Mouse (Mus musculus): ENCODE data around the gene Reck. TPM values are rescaled to one million over a fixed set of nuclear protein-coding genes. Genes with fewer than 3 reads are reported as not detected.

Gene Reck
- polyA plus RNA-seq (2015; fragmentation: Nextera tagmentation; extraction: Ambion mirVana) = 4.9 and 5.4 TPM in 2 replicates

DNA sequence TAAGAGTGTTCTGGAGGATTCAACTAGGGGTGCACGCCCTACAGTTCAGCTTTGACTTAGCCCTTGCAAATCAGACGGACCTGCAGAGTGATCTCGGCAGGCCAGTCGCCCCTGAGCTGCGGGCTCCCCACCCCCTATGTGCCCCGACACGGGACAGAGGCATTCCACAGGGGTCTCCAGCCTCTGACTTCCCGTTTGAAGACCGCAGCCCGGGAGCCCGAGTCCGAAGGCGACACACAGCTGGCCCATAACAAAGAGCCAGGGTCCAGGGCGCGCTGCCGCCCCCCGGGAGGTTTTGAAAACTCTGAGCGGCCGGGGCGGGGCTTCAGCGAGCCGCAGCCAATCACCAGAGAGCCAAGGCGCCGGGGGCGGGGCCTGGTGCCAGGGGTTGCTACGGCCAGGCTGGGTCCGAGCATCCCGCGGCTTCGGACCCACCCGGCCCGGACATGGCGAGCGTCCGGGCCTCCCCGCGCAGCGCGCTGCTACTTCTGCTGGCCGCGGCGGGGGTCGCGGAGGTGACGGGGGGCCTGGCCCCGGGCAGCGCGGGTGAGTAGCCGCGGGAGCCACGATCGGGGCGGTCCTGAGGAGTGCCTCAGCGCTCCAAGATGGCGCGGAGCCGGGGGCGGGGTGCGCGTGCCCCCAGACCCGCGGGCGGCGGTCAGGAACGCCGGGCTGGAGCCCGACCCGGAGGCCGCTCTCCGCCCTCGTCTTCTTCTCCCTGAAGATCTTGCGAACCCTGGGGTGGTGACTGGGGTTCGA is at the start of gene Reck:
Reck (plus strand) TSS at position 371 of the 759 bp plus-strand sequence.
- H3K9ac ChIP-seq (ENCODE audit: low read depth, low read length) = peak within 1 kb of the TSS; percentile 89
- peak within 1 kb of the TSS; percentile 95 for H3K4me2 ChIP-seq (ENCODE audit: low read length)
- H3K4me3 ChIP-seq (ENCODE audit: low read length) = peak within 1 kb of the TSS; percentile 88
- no peaks in the 10 kb centered on the region for H3K36me3 ChIP-seq (ENCODE audit: control insufficient read depth, insufficient read depth, low read length)
- H3K4me1 ChIP-seq (ENCODE audit: control insufficient read depth, insufficient read depth, low read depth, low read length) = peaks cover 10% of the 10 kb centered on the region
- WGBS = under 1% methylated on average over 35 of the region's 73 CpGs
- peak; percentile 96 for ATAC-seq
- H3K27me3 ChIP-seq (replicated peaks; ENCODE audit: control insufficient read depth, insufficient read depth, low read length) = no peaks in the 10 kb centered on the region
- H3K9me3 ChIP-seq (ENCODE audit: control insufficient read depth, low read length) = no peaks in the 10 kb centered on the region
- H3K27ac ChIP-seq (ENCODE audit: low read depth, low read length) = peak within 1 kb of the TSS; percentile 65; the same call in 1 of the 2 replicates

- Histone ChIP-seq H3K4me2 (ENCODE audit: low read length) (no peak overlapping the region), H3K27ac (ENCODE audit: low read depth, low read length) (no peak overlapping the region), H3K36me3 (ENCODE audit: control insufficient read depth, insufficient read depth, low read length) (no peaks in the 10 kb centered on the region), H3K4me3 (ENCODE audit: low read length) (no peak overlapping the region), H3K4me1 (ENCODE audit: control insufficient read depth, insufficient read depth, low read depth, low read length) (no peaks in the 10 kb centered on the region), H3K27me3 (replicated peaks; ENCODE audit: control insufficient read depth, insufficient read depth, low read length) (no peaks in the 10 kb centered on the region), H3K9me3 (ENCODE audit: control insufficient read depth, low read length) (no peaks in the 10 kb centered on the region), H3K9ac (ENCODE audit: low read depth, low read length) (no peak overlapping the region)
- no peak for ATAC-seq
- 96% methylated on average over 4 of the region's 4 CpGs for WGBS
Observed at GRCm38 (mm10) chr4:43828806-43829205, 46.5 kb upstream of the Reck start.

- Histone ChIP-seq H3K27me3 (replicated peaks; ENCODE audit: control insufficient read depth, insufficient read depth, low read length) (no peaks in the 10 kb centered on the region), H3K27ac (ENCODE audit: low read depth, low read length) (no peak overlapping the region), H3K4me2 (ENCODE audit: low read length) (no peak overlapping the region), H3K4me3 (ENCODE audit: low read length) (no peak overlapping the region), H3K36me3 (ENCODE audit: control insufficient read depth, insufficient read depth, low read length) (no peaks in the 10 kb centered on the region), H3K9ac (ENCODE audit: low read depth, low read length) (no peak overlapping the region), H3K9me3 (ENCODE audit: control insufficient read depth, low read length) (no peaks in the 10 kb centered on the region), H3K4me1 (ENCODE audit: control insufficient read depth, insufficient read depth, low read depth, low read length) (no peaks in the 10 kb centered on the region)
- ATAC-seq = no peak
- 73% methylated on average over 5 of the region's 5 CpGs for WGBS
Observed at GRCm38 (mm10) chr4:43832031-43832430, 43.3 kb upstream of the Reck start.

- no peak for ATAC-seq
- H3K36me3 ChIP-seq (ENCODE audit: control insufficient read depth, insufficient read depth, low read length) = no peaks in the 10 kb centered on the region
- WGBS = 67% methylated on average over 5 of the region's 5 CpGs
- H3K4me1 ChIP-seq (ENCODE audit: control insufficient read depth, insufficient read depth, low read depth, low read length) = no peaks in the 10 kb centered on the region
- H3K9ac ChIP-seq (ENCODE audit: low read depth, low read length) = no peak overlapping the region
- no peak overlapping the region for H3K4me3 ChIP-seq (ENCODE audit: low read length)
- H3K9me3 ChIP-seq (ENCODE audit: control insufficient read depth, low read length) = no peaks in the 10 kb centered on the region
- H3K4me2 ChIP-seq (ENCODE audit: low read length) = no peak overlapping the region
- no peaks in the 10 kb centered on the region for H3K27me3 ChIP-seq (replicated peaks; ENCODE audit: control insufficient read depth, insufficient read depth, low read length)
- H3K27ac ChIP-seq (ENCODE audit: low read depth, low read length) = no peak overlapping the region
Observed at GRCm38 (mm10) chr4:43833752-43834151, 41.6 kb upstream of the Reck start.

- no peak for ATAC-seq
- no peak overlapping the region for H3K9ac ChIP-seq (ENCODE audit: low read depth, low read length)
- no peaks in the 10 kb centered on the region for H3K4me1 ChIP-seq (ENCODE audit: control insufficient read depth, insufficient read depth, low read depth, low read length)
- H3K27me3 ChIP-seq (replicated peaks; ENCODE audit: control insufficient read depth, insufficient read depth, low read length) = no peaks in the 10 kb centered on the region
- no peak overlapping the region for H3K27ac ChIP-seq (ENCODE audit: low read depth, low read length)
- no peaks in the 10 kb centered on the region for H3K9me3 ChIP-seq (ENCODE audit: control insufficient read depth, low read length)
- H3K36me3 ChIP-seq (ENCODE audit: control insufficient read depth, insufficient read depth, low read length) = no peaks in the 10 kb centered on the region
- no peak overlapping the region for H3K4me3 ChIP-seq (ENCODE audit: low read length)
- H3K4me2 ChIP-seq (ENCODE audit: low read length) = no peak overlapping the region
- WGBS = 73% methylated on average over 4 of the region's 4 CpGs
Observed at GRCm38 (mm10) chr4:43834749-43835148, 40.6 kb upstream of the Reck start.

DNA sequence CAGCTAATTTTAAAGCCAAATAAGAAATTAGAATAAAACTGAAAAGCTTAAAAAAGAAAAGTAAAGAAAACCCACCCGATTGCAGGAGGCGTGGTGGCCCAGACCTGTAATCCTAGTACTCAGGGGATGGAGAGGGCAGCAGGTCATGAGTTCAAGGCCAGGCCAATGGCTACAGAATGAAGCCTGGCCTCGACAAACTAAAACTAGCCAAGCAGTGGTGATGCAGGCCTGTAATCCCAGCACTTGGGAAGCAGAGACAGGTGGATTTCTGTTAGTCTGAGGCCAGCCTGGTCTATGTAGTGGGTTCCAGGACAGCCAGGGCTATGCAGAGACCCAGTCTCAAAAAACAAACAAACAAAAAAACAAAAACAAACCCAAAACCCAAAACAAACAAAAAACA is 37.0 kb upstream of the Reck start:
- Histone ChIP-seq H3K4me2 (ENCODE audit: low read length) (no peak overlapping the region), H3K9me3 (ENCODE audit: control insufficient read depth, low read length) (0 out of 2 replicates have a peak, but pooled peaks cover 4% of the 10 kb centered on the region), H3K4me1 (ENCODE audit: control insufficient read depth, insufficient read depth, low read depth, low read length) (no peaks in the 10 kb centered on the region), H3K4me3 (ENCODE audit: low read length) (no peak overlapping the region), H3K27ac (ENCODE audit: low read depth, low read length) (no peak overlapping the region), H3K27me3 (replicated peaks; ENCODE audit: control insufficient read depth, insufficient read depth, low read length) (no peaks in the 10 kb centered on the region), H3K36me3 (ENCODE audit: control insufficient read depth, insufficient read depth, low read length) (no peaks in the 10 kb centered on the region), H3K9ac (ENCODE audit: low read depth, low read length) (no peak overlapping the region)
- no peak for ATAC-seq
- WGBS = 77% methylated on average over 3 of the region's 3 CpGs

GRCm38 (mm10) chr4:43840101-43840500 is 35.2 kb upstream of the Reck start, which contains the start of gene Olfr157:
Olfr157 (minus strand) TSS chr4:43840201.
- H3K9me3 ChIP-seq (ENCODE audit: control insufficient read depth, low read length) = 0 out of 2 replicates have a peak, but pooled peaks cover 4% of the 10 kb centered on the region
- 55% methylated on average over 1 of the region's 1 CpGs for WGBS
- no peaks in the 10 kb centered on the region for H3K4me1 ChIP-seq (ENCODE audit: control insufficient read depth, insufficient read depth, low read depth, low read length)
- no peaks in the 10 kb centered on the region for H3K36me3 ChIP-seq (ENCODE audit: control insufficient read depth, insufficient read depth, low read length)
- ATAC-seq = no peak
- no peak within 1 kb of the TSS for H3K27ac ChIP-seq (ENCODE audit: low read depth, low read length)
- H3K4me3 ChIP-seq (ENCODE audit: low read length) = no peak within 1 kb of the TSS
- H3K27me3 ChIP-seq (replicated peaks; ENCODE audit: control insufficient read depth, insufficient read depth, low read length) = no peaks in the 10 kb centered on the region
- H3K9ac ChIP-seq (ENCODE audit: low read depth, low read length) = no peak within 1 kb of the TSS
- H3K4me2 ChIP-seq (ENCODE audit: low read length) = no peak within 1 kb of the TSS

- no peaks in the 10 kb centered on the region for H3K36me3 ChIP-seq (ENCODE audit: control insufficient read depth, insufficient read depth, low read length)
- 87% methylated on average over 6 of the region's 6 CpGs for WGBS
- no peak for ATAC-seq
- no peaks in the 10 kb centered on the region for H3K4me1 ChIP-seq (ENCODE audit: control insufficient read depth, insufficient read depth, low read depth, low read length)
- no peak within 1 kb of the TSS for H3K4me2 ChIP-seq (ENCODE audit: low read length)
- H3K4me3 ChIP-seq (ENCODE audit: low read length) = no peak within 1 kb of the TSS
- H3K27ac ChIP-seq (ENCODE audit: low read depth, low read length) = no peak within 1 kb of the TSS
- no peak within 1 kb of the TSS for H3K9ac ChIP-seq (ENCODE audit: low read depth, low read length)
- no peaks in the 10 kb centered on the region for H3K27me3 ChIP-seq (replicated peaks; ENCODE audit: control insufficient read depth, insufficient read depth, low read length)
- no peaks in the 10 kb centered on the region for H3K9me3 ChIP-seq (ENCODE audit: control insufficient read depth, low read length)
Observed at GRCm38 (mm10) chr4:43851265-43851664, 24.1 kb upstream of the Reck start, which contains the start of gene Olfr155. Olfr155 (plus strand) TSS chr4:43851565.

DNA sequence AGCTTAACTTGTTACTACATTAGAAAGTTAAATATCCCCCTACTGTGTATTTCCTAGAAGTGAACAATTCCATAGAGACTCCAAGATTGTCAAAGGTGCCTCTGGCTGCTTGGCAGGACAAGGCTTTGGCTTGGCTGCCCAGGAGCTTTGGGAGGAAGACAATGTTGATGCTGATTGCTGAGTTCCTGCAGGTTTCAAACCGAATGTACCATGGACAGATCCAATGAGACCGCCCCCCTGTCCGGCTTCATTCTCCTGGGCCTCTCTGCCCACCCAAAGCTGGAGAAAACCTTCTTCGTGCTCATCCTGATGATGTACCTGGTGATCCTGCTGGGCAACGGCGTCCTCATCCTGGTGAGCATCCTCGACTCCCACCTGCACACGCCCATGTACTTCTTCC is 21.2 kb upstream of the Reck start:
- H3K36me3 ChIP-seq (ENCODE audit: control insufficient read depth, insufficient read depth, low read length) = no peaks in the 10 kb centered on the region
- H3K4me3 ChIP-seq (ENCODE audit: low read length) = no peak overlapping the region
- no peaks in the 10 kb centered on the region for H3K4me1 ChIP-seq (ENCODE audit: control insufficient read depth, insufficient read depth, low read depth, low read length)
- no peaks in the 10 kb centered on the region for H3K9me3 ChIP-seq (ENCODE audit: control insufficient read depth, low read length)
- no peak for ATAC-seq
- no peak overlapping the region for H3K4me2 ChIP-seq (ENCODE audit: low read length)
- WGBS = 73% methylated on average over 8 of the region's 8 CpGs
- H3K27ac ChIP-seq (ENCODE audit: low read depth, low read length) = no peak overlapping the region
- no peak overlapping the region for H3K9ac ChIP-seq (ENCODE audit: low read depth, low read length)
- no peaks in the 10 kb centered on the region for H3K27me3 ChIP-seq (replicated peaks; ENCODE audit: control insufficient read depth, insufficient read depth, low read length)
